Mouse (Mus musculus): ENCODE results near the gene Marc1.

- TF ChIP-seq TAL1 (IDR thresholded peaks at IDR 0.05; ENCODE audit: low read length) (no peak), GATA1 (IDR thresholded peaks at IDR 0.05; ENCODE audit: low read length) (no peak)
These were observed 20.0 kb downstream of the Marc1 start for GRCm38 (mm10) chr1:184791109-184791508.
